Mouse (Mus musculus): ENCODE results near the gene Gm5134.

Gm5134 gene

DNA sequence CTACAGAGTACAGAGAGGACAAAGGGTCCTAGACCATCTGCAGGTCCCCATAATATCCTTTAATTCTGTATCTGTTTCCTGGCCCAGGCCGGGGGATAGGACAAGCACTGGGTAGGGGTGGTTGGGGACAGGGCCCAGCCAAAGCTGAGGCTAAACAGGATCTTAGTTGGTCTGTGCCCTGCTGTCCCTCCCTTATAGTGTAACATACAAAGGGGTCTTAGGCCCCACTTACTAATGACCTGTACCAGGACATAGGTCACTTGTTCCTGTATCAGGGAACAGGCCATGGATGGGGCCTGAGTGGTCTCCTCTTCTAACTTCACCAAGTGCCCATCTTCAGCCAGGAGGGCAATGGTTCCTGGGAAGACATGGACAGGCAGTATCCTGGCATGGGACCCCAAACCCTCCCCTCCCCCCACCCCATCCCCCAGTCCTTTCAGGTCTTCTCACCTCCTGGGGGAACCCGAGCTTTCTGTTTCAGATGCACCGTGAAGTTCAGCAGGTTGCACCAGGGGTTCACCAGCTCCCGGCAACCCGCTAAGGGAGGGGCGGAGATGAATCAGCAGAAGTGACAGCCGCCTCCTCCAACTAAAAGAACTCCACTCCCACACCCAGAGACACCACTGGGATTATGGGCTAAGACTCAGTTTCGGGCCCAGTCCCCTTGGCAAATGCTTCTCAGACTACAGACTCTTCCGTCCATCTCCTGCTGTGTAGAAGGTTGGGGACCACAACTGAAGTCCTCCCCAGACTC is 14.7 kb upstream of the Gm5134 start:
- peak; percentile 84 for DNase-seq (ENCODE audit: low read depth, low spot score)

DNA sequence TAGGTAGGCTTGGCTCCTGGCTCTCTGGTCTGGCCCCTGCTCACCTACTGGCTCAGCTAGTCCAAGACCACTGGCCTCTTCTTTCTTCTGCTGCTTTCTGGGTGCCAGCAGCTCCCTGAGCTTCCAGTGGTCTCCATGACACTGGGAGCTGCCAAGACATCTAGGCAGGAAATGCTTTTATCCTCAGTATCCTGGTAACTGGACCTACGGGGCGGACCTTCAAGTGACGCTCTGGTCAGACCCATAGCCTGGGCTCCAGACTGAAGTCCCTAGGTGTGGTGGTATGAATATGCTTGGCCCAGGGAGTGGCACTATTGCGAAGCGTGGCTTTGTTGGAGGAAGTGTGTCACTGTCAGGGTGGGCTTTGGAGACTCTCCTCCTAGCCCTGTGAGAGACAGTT is 13.8 kb upstream of the Gm5134 start, which contains the start of gene Gm867:
Gene Gm867 (minus strand): TSS at position 153 of the 400 bp plus-strand sequence.
- no peak for DNase-seq (ENCODE audit: low read depth, low spot score)

DNA sequence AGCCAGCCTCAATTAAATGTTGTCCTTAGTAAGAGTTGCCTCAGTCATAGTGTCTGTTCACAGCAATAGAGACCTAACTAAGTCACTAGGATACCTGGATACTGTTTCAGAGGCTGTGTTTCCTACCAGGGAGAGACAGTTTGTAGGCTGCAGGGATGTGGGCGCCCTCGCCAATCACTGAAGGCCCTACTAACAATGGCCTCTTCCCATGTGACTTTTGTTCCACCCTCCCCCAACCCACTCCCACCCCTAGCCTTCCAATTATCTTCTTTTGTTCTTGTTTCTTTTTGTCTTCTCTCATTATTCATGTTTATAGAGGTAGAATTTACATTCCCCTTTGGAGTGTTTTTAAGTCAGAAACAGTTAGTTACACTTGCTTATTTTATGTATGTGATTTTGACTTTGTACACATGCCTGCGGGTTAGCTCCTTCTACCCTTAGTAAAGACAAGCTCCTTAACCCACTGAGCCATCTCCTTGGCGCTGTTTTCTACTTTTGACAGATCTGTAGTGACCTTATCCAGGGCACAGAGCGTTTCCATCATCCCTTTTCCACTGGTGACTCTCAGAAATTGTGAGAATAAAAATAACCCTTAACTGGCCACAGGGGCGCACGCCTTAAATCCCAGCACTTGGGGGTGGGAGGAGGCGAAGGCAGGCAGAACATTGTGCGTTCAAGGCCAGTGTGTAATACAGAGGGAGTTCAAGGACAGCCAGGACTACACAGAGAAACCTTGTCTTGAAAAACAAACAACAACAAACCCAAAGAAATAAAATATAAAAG is 13.1 kb upstream of the Gm5134 start:
- no peak for DNase-seq (ENCODE audit: low read depth, low spot score)

DNA sequence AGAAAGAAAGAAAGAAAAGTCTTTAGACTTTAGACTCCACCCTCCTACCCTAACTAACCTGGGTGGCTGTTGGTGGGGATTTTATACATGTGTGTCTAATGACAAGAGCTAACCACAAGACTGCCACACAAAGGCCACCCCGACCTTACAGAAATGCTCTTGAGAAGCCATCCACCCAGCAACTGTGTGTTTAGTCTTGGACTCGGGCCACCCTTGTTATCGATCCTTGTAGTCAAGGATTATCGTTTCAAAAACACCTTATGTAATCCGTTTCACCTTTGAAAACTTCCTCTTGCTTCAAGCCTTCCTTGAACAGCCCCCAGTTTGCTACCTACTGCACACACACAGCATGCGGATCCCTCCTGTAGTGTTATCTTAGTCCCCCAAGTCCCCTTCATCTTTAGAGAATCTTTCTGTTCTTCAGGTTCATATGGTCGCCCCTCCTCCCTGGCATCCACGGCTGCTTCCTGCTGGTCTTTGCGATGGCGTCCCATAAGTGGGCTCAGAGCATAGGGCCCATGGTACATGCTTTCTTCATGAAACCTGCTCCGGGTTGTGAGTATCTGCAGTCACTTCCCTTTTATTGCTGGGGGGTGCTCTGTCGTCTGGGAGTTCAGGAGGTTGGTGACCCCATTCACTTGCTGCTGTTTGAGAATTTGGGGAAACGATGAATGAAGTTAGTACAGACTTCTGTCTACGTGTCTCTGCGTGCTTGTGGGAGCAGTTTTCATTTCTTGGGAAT is 11.4 kb upstream of the Gm5134 start, which contains the start of gene Vpreb3:
Gene Vpreb3 (plus strand): TSS at position 322 of the 742 bp plus-strand sequence.
- DNase-seq (ENCODE audit: low read depth, low spot score), result no peak

DNA sequence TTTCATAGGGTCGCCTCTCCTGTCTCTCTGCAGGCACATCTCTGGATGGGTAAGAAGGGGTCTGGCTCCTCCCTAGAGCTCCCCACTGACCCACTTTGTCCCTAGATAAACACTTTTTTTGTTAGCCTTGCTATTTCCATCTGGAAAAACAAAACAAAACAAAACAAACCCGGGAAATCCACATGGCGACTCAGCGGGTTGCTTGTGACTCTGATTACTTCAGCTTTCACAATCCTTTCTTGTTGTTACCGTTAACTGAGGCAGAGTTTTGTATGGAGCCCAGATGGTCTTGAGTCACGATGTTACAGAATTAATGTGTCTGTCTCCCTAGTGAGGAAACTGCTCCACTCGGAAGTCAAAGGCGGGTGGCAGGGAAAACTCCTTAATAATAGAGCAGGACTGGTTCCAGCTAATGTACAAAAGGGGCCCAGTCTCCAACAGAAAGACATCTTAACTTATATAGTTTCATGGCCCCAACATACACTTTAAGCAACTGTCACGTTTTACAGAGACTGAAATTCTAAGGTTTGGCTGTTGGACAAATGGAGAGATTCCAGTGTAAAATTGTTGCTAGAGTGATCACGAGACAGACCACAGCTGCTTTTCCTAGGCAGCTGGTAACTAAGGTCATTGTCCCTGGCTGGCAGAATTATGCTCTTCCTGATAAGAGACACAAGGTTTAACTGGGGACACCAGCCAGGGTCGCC is 10.1 kb upstream of the Gm5134 start:
- DNase-seq (ENCODE audit: low read depth, low spot score), result no peak

DNA sequence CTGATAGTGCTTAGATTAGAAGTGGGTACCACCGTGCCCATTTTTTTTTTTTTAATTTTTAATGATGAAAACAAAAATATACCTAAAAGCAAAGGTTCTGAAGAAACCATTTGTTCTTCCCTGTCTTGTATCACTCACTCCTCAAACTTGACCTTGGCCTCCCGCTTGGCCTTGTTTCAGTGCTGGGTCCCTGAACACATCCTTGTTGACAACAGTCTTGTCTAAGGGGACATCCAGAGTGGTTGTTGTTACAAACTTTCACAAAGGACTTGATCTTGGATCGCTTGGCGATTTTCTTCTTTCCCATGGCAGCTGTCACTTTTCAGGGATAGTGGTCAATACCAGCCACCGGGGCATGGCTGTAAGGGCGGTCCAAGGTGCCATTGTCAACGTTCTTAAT is 9.1 kb upstream of the Gm5134 start:
- DNase-seq (ENCODE audit: low read depth, low spot score), result no peak

DNA sequence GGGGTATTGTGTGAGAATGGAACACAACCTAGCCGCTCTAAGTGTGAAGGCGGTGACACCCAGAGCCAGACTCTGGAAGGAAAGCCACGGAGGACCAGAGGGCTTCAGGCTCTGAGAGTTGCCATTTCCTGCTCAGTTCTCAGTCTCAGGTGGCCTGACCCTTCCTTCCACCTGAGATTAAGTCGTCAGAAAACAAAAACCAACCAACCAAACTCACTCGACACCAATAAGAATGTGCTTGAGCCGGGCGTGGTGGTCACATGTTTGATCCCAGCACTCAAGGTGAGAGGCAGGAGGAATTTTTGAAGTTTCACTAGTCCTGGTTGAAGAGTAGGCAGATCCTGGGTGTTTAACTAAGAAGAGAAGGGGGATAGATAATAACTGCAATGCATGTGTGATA is 8.4 kb upstream of the Gm5134 start:
- no peak for DNase-seq (ENCODE audit: low read depth, low spot score)

DNA sequence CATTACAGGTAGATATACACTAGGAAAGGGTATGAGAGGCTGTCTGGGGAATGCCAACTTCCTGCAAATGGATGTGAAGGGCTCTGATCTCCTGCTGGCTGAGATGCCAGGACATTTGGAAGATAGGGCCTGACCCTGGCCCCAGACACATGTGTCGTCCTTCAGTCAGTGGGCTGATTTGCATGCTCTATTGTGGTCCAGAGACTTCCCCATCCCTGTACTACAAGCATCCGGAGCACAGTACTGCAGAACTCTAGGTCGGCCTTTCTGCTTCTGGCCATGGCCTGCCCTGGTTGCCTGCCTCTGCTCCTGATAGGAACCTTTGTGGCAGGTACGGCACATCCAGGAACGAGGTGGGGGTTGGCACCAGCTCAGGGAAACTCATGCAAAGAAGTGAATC is 6.2 kb upstream of the Gm5134 start:
- DNase-seq (ENCODE audit: low read depth, low spot score), result no peak

DNA sequence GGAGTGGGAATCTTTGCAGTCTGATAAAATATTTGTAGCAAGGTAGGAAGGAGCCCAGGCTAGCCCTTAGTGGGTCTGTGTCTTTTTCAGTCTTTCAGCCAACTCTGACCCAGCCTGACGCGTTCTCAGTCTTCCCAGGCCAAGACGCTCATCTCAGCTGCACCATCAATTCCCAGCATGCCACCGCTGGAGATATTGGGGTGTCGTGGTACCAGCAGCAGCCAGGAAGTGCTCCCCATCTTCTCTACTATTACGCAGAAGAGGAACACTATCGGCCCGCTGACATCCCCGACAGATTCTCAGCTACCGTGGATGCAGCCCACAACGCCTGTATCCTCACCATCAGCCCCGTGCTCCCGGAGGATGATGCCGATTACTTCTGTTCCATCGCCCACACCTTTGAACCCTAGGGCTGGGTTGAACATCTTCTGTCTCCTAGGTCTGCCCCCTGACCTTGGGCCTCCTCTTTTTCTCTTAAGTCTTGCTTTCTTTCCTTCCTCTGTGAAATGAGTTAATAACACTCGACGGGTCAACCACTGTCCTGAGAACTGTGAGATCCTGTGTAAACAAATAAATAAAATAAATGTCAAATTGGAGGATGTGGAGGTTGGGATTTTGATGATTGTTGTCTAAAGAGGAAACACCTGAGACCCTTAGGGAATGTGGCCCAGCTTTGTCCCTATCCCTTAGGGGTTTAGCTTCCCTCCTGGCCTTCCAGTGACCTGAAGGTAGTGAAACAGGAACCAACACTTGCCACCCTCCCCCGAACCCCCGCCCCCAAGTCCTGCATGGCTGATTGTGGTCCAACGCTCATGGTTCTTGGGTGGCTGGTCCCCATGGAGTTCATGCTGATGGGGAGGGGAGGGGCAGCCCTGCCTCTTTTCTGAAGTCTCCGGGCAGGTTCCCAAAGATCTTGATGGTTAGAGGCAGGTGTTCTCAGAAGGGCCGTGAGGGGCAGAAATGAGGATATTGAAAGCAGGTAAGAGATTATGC is 5.0 kb upstream of the Gm5134 start:
- no peak for DNase-seq (ENCODE audit: low read depth, low spot score)

DNA sequence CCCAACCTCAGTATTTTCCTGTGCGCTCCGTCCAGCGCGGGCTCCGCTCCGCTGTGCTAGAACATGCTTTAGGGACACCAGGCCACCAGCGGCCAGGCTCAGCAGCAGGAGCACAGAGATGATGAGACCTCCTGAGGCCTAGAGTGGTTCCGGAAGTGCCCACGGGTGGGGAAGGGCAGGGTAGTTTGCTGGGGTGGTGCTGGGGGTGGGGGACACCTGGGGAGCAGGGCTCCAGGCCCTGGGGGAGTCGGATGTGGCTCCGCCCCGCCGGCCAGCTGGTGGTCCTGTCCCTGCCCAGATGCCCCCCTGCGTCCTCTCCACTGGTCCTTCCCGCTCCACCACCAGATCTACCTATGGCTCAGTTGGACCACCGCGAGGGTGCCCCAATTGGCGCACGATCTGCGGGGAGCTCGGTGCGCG is 3.5 kb upstream of the Gm5134 start:
- DNase-seq (ENCODE audit: low read depth, low spot score), result no peak

DNA sequence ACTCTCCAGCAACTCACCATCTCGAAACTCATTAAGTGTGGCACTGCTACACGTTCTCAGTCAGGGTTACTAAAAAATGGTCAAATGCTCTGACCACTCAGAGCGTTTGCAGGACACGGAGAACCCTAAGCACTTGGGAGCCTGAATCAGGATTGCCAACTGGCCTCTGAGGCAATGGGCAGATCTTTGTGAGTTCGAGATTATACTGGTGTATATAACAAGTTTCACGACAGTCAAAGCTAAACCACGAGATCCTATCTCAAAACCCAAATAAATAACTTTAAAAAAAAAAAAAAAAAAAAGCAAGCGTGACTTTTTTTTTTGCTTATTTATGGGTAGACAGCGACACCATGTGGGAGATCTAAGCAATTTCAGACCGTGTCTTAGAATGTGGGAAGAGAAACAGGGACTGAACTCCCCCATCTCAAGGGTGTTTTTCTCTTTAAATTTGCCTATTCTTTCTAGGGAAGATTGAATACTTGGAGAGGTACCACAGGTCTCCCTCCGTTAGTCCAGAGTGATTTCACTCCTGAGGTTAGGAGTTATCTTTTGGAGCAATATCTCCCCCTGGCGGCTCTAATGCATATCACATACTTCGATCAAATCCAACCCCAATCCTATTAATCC is 2.8 kb upstream of the Gm5134 start:
- peak; percentile 58 for DNase-seq (ENCODE audit: low read depth, low spot score)

DNA sequence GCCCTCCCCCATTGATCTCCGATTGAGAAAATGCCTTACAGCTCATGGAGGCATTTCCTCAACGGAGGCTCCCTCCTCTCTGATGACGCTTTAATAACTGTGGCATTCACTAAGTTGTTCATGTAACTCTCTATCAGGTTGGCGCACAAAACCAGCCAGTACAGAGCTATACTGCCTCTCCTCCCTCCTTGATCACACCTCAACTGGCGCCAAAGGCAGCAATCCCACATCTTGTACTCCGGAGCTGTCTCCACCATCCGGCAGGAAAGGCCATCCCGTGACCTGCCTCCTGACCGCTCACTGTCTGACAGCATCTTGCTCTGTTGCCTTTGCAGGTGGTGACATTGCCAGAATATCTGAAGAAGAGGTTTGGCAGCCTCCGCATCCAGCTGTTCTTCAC is 19.5 kb downstream of the Gm5134 start:
- DNase-seq (ENCODE audit: low read depth, low spot score), result no peak

DNA sequence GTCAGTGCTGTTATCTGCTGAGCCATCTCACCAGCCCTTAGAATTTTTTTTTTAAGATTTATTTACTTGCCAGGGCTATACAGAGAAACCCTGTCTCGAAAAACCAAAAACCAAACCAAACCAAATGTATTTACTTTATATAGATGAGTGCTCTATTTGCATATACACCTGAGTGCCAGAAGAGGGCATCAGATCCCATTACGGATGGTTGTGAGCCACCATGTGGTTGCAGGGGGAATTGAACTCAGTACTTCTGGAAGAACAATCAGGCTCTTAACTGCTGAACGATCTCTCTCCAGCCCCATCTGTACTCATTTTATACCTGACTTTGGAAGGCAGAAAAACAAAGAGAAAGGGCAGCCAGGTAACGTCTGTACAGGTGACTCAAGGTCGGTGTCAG is 20.9 kb downstream of the Gm5134 start:
- no peak for DNase-seq (ENCODE audit: low read depth, low spot score)

DNA sequence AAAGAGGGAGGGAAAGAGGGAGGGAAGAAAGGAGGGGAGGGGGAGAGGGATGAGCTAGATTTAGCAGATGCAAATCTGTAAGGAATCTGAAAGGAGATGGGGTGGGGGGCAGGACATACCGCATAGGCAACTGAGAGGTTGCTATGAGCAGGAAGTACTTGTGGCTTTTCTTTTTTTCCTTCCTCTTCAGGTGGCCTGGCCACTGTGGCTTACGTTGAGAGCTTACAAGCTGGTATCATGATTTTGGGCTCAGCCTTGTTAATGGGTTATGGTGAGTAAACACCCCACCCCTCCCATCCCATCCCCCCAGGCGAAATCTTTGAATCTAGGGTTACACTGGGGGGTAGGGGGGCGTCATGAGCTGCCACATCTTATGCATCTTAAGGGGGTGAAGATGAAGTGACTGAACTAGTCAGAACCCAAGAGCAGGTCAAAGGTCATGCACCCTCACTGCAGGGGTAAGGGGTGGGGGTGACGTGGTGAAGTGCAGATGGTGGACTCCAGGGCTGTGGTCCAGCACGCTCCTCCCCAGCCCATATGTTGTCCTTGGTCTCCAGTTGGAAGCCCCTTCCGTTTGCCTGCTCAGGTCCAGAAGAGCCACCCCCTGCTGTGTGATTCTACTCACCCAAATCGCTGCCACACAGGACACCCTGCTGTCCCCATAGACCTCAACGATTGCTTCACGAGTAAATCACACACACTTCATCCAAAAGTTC is 24.0 kb downstream of the Gm5134 start:
- DNase-seq (ENCODE audit: low read depth, low spot score), result no peak

DNA sequence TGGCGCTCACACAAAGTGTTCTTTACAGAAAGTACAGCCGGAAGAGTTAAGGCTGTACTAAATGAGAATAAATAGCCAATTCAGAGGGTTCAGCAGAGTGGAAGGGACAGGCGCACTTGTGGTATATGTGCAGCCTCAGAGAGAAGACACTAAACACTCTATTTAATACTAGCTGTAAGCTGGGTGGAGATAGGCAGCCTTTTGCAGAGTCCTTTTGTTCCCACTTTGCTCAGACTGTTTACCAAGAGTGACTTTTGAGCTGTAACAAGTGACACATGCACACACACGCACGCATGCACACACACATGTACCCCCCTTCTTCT is 24.5 kb downstream of the Gm5134 start:
- DNase-seq (ENCODE audit: low read depth, low spot score), result no peak

DNA sequence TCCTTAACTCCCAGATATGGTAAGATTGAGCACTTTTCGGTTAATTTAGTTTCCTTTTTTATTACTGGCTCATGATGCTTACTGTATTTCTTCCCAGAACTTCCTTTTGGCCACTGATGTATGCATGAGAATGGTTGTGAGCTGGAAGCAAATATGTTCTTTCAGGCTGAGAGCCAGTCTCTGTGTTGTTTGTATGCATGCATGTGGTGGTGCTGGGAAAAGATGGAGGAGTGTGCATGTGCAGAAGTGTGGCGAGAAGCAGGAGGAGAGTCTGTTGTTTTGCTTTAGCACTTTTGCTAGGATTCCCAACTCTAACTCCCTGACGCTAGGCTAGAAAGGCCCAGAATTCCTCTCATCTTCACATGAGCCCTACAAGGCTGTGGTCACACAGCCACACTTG is 25.1 kb downstream of the Gm5134 start:
- no peak for DNase-seq (ENCODE audit: low read depth, low spot score)

DNA sequence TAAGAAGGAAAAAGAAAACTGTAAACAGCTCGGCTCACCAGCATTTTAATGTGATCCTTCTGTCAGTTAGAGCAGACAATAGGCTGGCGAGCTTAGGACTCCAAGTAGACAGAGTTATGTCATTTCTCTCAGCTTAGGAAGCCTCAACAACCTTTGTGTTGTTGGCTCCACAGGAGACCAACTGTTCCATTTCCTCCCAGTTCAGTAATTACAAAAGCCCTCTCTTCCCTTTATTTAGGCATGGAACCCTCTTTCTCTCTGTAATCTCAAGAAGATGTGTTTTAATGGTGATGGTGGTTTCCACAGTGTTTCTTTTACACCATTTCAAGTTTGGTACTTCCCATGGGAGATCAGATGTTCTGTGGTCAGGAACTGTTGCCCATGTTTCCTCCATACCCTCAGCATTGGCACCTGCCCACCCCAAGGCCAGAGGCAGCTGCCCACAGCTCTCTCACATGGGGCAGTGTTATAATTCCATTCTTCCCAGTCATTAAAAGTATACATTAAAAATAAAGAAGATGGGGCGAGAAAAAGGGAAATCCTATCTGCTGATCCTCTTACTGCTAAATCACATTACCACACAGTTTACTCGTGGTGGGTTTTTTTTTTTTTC is 36.2 kb downstream of the Gm5134 start:
- DNase-seq (ENCODE audit: low read depth, low spot score), result no peak

DNA sequence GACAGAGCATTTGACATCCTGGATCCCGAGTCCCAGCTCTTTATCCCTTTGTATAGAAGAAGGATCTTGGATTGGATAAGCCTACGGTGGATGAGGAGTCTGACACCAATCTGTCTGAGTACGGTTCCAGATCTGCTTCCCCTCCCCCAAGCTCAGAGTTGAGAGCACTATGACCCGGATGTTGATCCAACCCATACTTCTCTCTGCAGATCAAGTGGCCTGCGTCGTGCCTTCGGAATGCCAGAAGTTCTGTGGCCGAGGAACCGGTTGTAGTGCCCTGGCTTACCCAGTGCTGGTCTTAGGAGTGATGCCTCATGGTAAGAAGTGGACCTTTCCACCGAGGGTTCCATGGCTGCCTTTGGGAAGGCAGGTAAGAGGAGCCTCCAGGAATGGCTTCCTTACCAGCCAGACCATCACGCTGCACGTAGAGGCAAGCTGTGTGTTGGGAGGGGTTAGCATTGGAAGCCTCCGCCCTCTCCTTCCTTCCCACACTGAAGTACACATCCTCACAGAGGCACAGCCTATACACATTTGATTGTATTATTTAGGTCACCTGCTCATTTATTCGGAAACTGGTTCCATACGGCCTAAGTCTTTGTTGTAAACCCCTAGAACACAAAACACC is 39.4 kb downstream of the Gm5134 start:
- DNase-seq (ENCODE audit: low read depth, low spot score), result no peak

All from c-Kit-negative CD71-positive TER-119-positive erythroid progenitor cells, embryonic 14.5 days (primary cell).